ENCODE assay signal across 37 mouse cellular contexts in the genomic region with DNA sequence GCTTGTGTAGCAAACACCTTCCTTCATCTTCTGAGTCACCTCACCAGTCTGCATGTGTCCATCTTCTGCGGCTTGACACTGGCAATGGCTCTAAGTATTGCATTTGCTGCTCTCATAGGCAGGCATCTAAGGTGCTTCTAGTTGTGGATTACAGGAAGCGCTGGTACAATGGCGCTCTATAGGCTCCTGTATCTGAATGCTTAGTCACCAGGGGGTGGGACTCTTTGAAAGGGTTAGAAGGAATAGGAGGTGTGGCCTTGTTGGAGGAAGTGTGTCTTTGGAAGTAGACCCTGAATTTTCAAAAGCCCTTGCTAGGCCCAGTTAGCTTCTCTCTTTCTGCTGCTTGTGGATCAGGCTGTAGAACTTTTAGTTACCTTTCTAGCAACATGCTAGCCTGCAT. TPM values are rescaled to one million over a fixed set of nuclear protein-coding genes. Genes with fewer than 3 reads are reported as not detected.
DNase-seq lines count a peak whose midpoint lies in the region; ATAC-seq and TF ChIP-seq lines count a peak whose summit lies in the region.
"Had no signal": no experiment of that assay in that cellular context is flagged by ENCODE, and none has a peak within 500 bp of the region (broad histone marks: within the 10 kb centered on the region; RNA-seq: fewer than 3 reads in every experiment).

No protein-coding gene starts in this region.

- ATAC-seq in granulocyte monocyte progenitor cell, adult 5-6 weeks (replicated peaks; ENCODE audit: poor library complexity, severe bottlenecking), result peak; percentile 87
- no peak for ATAC-seq in lung, postnatal 0 days
- ATAC-seq: forebrain, postnatal 0 days; hindbrain, postnatal 0 days; intestine, embryonic 15.5 days; midbrain, embryonic 15.5 days had no signal

- H3K9ac ChIP-seq in lung, postnatal 0 days (replicated peaks; ENCODE audit: low read depth), result no peak overlapping the region
- H3K9ac ChIP-seq: forebrain, embryonic 12.5 days; forebrain, postnatal 0 days; hindbrain, embryonic 12.5 days; intestine, embryonic 15.5 days; limb, embryonic 15.5 days; liver, embryonic 13.5 days; midbrain, embryonic 15.5 days; neural tube, embryonic 15.5 days had no signal

- intact Hi-C loops in heart, postnatal 25 days (cut with DNase I), result no loop called here

- H3K9me3 ChIP-seq in lung, postnatal 0 days (ENCODE audit: low read length), result no peaks in the 10 kb centered on the region
- H3K9me3 ChIP-seq: forebrain, embryonic 12.5 days; hindbrain, embryonic 12.5 days; intestine, embryonic 15.5 days; limb, embryonic 10.5 days; limb, embryonic 15.5 days; liver, embryonic 13.5 days; midbrain, embryonic 10.5 days; midbrain, embryonic 15.5 days; neural tube, embryonic 15.5 days had no signal

- no peak for TF ChIP-seq POLR2A in lung, adult 2 months (IDR thresholded peaks at IDR 0.05; ENCODE audit: borderline replicate concordance, extremely low read depth, low read depth, low read length)

- H3K27ac ChIP-seq in lung, postnatal 0 days (ENCODE audit: low read length), result no peak overlapping the region
- H3K27ac ChIP-seq: forebrain, embryonic 12.5 days; hindbrain, embryonic 12.5 days; hindbrain, postnatal 0 days; intestine, embryonic 15.5 days; kidney, postnatal 0 days; limb, embryonic 10.5 days; limb, embryonic 15.5 days; liver, embryonic 13.5 days; midbrain, embryonic 10.5 days; midbrain, embryonic 15.5 days; neural tube, embryonic 15.5 days; stomach, postnatal 0 days had no signal

- no peaks in the 10 kb centered on the region for H3K27me3 ChIP-seq in lung, postnatal 0 days (replicated peaks; ENCODE audit: insufficient read depth, low read length)
- H3K27me3 ChIP-seq: intestine, embryonic 15.5 days had no signal

- TF ChIP-seq EP300 in lung, postnatal 0 days (IDR thresholded peaks at IDR 0.05), result no peak

- no peak for TF ChIP-seq CTCF in lung, postnatal 0 days (IDR thresholded peaks at IDR 0.05)
- TF ChIP-seq CTCF in lung, adult 2 months (IDR thresholded peaks at IDR 0.05; ENCODE audit: insufficient read depth, low read length), result no peak

- H3K36me3 ChIP-seq in lung, postnatal 0 days (ENCODE audit: insufficient read depth, low read length), result no peaks in the 10 kb centered on the region
- H3K36me3 ChIP-seq: forebrain, embryonic 12.5 days; hindbrain, embryonic 12.5 days; intestine, embryonic 15.5 days; limb, embryonic 10.5 days; limb, embryonic 15.5 days; liver, embryonic 13.5 days; midbrain, embryonic 10.5 days; midbrain, embryonic 15.5 days; neural tube, embryonic 15.5 days had no signal

- H3K4me2 ChIP-seq in lung, postnatal 0 days (replicated peaks; ENCODE audit: low read depth, low read length), result no peak overlapping the region
- H3K4me2 ChIP-seq: forebrain, embryonic 12.5 days; hindbrain, embryonic 12.5 days; intestine, embryonic 15.5 days; limb, embryonic 15.5 days; liver, embryonic 13.5 days; midbrain, embryonic 15.5 days; neural tube, embryonic 15.5 days had no signal

- H3K4me1 ChIP-seq in lung, postnatal 0 days (ENCODE audit: insufficient read depth, low read depth, low read length), result no peaks in the 10 kb centered on the region
- no peaks in the 10 kb centered on the region for H3K4me1 ChIP-seq in lung, adult 2 months (ENCODE audit: control insufficient read depth, insufficient read depth, low read length)
- H3K4me1 ChIP-seq: forebrain, embryonic 12.5 days; hindbrain, embryonic 12.5 days; intestine, embryonic 15.5 days; limb, embryonic 10.5 days; limb, embryonic 15.5 days; liver, embryonic 13.5 days; midbrain, embryonic 15.5 days had no signal

- H3K4me3 ChIP-seq in lung, postnatal 0 days (ENCODE audit: low read depth, low read length), result no peak overlapping the region
- H3K4me3 ChIP-seq in lung, adult 2 months (replicated peaks; ENCODE audit: extremely low read depth, low read depth, low read length), result no peak overlapping the region
- H3K4me3 ChIP-seq: erythroblast, embryonic 14.5 days; forebrain, embryonic 12.5 days; hindbrain, embryonic 12.5 days; intestine, embryonic 15.5 days; limb, embryonic 10.5 days; limb, embryonic 15.5 days; liver, embryonic 13.5 days; midbrain, embryonic 10.5 days; midbrain, embryonic 15.5 days; neural tube, embryonic 15.5 days had no signal

- peak; percentile 5 for DNase-seq in cerebellum, adult 9-11 months
- DNase-seq in cerebellum, postnatal 25 days, result no peak
- peak; percentile 74 for DNase-seq in MEL-GATA-1-ER (ENCODE audit: extremely low read depth, low read depth)
- DNase-seq in lung, postnatal 0 days (ENCODE audit: low spot score), result no peak
- DNase-seq in heart, postnatal 25 days (ENCODE audit: low spot score), result no peak
- no peak for DNase-seq in lung, adult 2 months
- DNase-seq: adrenal gland, postnatal 25 days; cerebellum, adult 18-20 months; forebrain, postnatal 0 days; heart, postnatal 14 days; kidney, adult 8-10 months; kidney, postnatal 4 days; layer of hippocampus, postnatal 36 days; liver, embryonic 13.5 days; lung, adult 18-20 months; lung, postnatal 14 days; right cerebral cortex, postnatal 25 days; thymus, adult 18-20 months; thymus, postnatal 25 days had no signal

- 66% methylated on average over 3 of the region's 3 CpGs for WGBS in lung, postnatal 0 days
- 66% methylated on average over 3 of the region's 3 CpGs for WGBS in lung, adult 2 months

RNA-seq across cellular contexts. Expression of gene Pdrg1, which starts 5.9 kb away (rescaled TPM):
- total RNA-seq in granulocyte monocyte progenitor cell, adult 5-6 weeks (2014; fragmentation: Nextera tagmentation), result 62.9 and 67.0 TPM in 2 replicates
- total RNA-seq in granulocyte monocyte progenitor cell, adult 5-6 weeks (2017), result 98.2 and 108 TPM in 2 replicates
- 76.6 and 97.2 TPM in 2 replicates for polyA plus RNA-seq in lung, postnatal 0 days (2015; fragmentation: Nextera tagmentation; extraction: Ambion mirVana)
- 100 to 1,000 TPM; 110 to 116 TPM for total RNA-seq in heart, postnatal 25 days (2021)
- 39.9 and 61.9 TPM in 2 replicates for polyA plus RNA-seq in lung, adult 2 months (2012; rRNA removed)

RNA-seq across cellular contexts. Expression of gene Xkr7, which starts 10.5 kb away (rescaled TPM):
- not detected in 2 replicates for total RNA-seq in granulocyte monocyte progenitor cell, adult 5-6 weeks (2014; fragmentation: Nextera tagmentation)
- total RNA-seq in granulocyte monocyte progenitor cell, adult 5-6 weeks (2017), result not detected in 2 replicates
- polyA plus RNA-seq in lung, postnatal 0 days (2015; fragmentation: Nextera tagmentation; extraction: Ambion mirVana), result not detected in 2 replicates
- total RNA-seq in heart, postnatal 25 days (2021), result not detected
- 0.03 TPM in 1 of 2 replicates, not detected in the other for polyA plus RNA-seq in lung, adult 2 months (2012; rRNA removed)
- total RNA-seq: CH12.LX; gastrocnemius, adult 8-10 months; heart, postnatal 14 days had no signal
- polyA plus RNA-seq: C2C12; erythroblast, embryonic 14.5 days; heart, embryonic 14.5 days; kidney, postnatal 0 days; limb, embryonic 10.5 days; limb, embryonic 15.5 days; liver, embryonic 13.5 days; spleen, adult 2 months; stomach, postnatal 0 days had no signal

RNA-seq across cellular contexts. Expression of gene Ccm2l, which starts 44.6 kb away (rescaled TPM):
- total RNA-seq in granulocyte monocyte progenitor cell, adult 5-6 weeks (2014; fragmentation: Nextera tagmentation), result 7.7 and 11.6 TPM in 2 replicates
- 0.21 and 3.3 TPM in 2 replicates for total RNA-seq in granulocyte monocyte progenitor cell, adult 5-6 weeks (2017)
- polyA plus RNA-seq in lung, postnatal 0 days (2015; fragmentation: Nextera tagmentation; extraction: Ambion mirVana), result 10.7 and 11.1 TPM in 2 replicates
- total RNA-seq in heart, postnatal 25 days (2021), result 10 to 100 TPM; 15.8 to 16.7 TPM
- 164 and 177 TPM in 2 replicates for polyA plus RNA-seq in lung, adult 2 months (2012; rRNA removed)
- total RNA-seq: CH12.LX had no signal
- polyA plus RNA-seq: C2C12; erythroblast, embryonic 14.5 days had no signal

RNA-seq across cellular contexts. Expression of gene Ttll9, which starts 58.9 kb away (rescaled TPM):
- total RNA-seq in granulocyte monocyte progenitor cell, adult 5-6 weeks (2014; fragmentation: Nextera tagmentation), result 2.4 and 13.4 TPM in 2 replicates
- total RNA-seq in granulocyte monocyte progenitor cell, adult 5-6 weeks (2017), result 1.7 and 2.5 TPM in 2 replicates
- polyA plus RNA-seq in lung, postnatal 0 days (2015; fragmentation: Nextera tagmentation; extraction: Ambion mirVana), result 1.1 and 1.8 TPM in 2 replicates
- total RNA-seq in heart, postnatal 25 days (2021), result not detected
- polyA plus RNA-seq in lung, adult 2 months (2012; rRNA removed), result 3.4 and 3.8 TPM in 2 replicates
- total RNA-seq: adrenal gland, postnatal 25 days; gastrocnemius, adult 8-10 months; heart, postnatal 14 days had no signal
- polyA plus RNA-seq: erythroblast, embryonic 14.5 days; stomach, postnatal 0 days had no signal

Comparison
In these comparisons a context has a peak if more than half of its experiments do, and no peak if none do; other contexts are left out.
1. DNase-seq: peak in cerebellum, adult 9-11 months (single experiment) and MEL-GATA-1-ER (single experiment); none in cerebellum, postnatal 25 days (0 of 2), lung, postnatal 0 days (single experiment), heart, postnatal 25 days (single experiment) and lung, adult 2 months (single experiment).